Mouse (Mus musculus) E14TG2a.4 (cell line): ENCODE measurements around the gene Mgat5b.

Source experiments
- CTCF ChIP-seq: conservative IDR thresholded peaks from 2 replicates; pipeline ENCODE4 v1.5.1; 2014; ENCODE audit warnings: low read length
- NANOG ChIP-seq: IDR thresholded peaks from 2 replicates; pipeline ENCODE4 v1.6.1; 2014; ENCODE audit warnings: borderline replicate concordance, low read length, mixed read lengths

DNA sequence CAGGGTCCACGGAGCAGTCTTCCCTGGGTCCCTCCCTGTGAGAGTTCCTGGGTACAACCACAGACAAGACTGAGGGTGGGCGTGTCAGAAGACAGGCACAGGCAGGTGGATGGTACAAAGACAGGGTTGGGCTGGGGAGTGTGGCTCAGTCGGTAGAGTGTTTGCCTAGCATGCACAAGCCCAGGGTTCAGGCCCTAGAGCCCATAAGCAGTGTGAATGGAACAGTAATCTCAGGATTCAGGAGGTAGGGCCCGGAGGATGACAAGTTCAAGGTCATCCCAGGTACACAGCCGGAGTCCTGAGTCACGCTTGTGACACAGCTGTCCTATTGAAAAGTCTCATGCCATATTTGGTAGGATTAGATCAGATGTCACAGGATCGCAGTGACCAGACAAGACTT is 55.7 kb downstream of the Mgat5b start:
- TF ChIP-seq CTCF (no peak), NANOG (no peak)
